Mouse (Mus musculus) cortical plate, adult 2 months (tissue): ENCODE data around the gene Fignl2.

Experiments
- CTCF ChIP-seq: fragments of 200-500 bp; IDR thresholded peaks from 2 replicates; pipeline ENCODE4 v1.5.1; 2011; ENCODE audit warnings: mild to moderate bottlenecking, control low read depth, low read length; ENCODE audit not compliant: insufficient read depth; ENCODE audit errors: extremely low read depth
- POLR2A ChIP-seq: fragments of 200-500 bp; IDR thresholded peaks from 2 replicates; pipeline ENCODE4 v1.6.1; 2011; ENCODE audit warnings: mild to moderate bottlenecking, low read length, control low read depth; ENCODE audit not compliant: insufficient read depth; ENCODE audit errors: extremely low read depth

DNA sequence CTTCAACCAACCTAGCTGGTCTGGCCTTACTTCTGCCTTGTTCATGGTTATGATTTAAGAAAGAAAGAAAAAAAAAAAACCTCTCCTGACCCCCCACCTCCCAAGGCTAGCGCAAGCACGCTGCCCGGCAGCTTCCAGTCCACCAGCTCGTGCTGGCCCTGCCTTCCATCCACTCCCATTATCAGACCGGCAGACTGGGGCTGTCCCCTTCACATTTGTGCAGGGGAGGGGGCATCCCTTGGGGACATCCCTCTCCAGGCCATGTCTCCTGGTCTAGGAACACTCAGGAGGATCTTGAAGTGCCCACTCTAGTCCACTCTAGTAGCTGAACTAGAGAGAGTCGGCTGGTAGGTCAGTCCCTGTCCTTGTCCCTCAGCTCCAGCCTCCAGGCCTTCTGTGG, 33.8 kb downstream of the Fignl2 start:
- TF ChIP-seq POLR2A, result no peak
- no peak for TF ChIP-seq CTCF
